Mouse (Mus musculus) hindbrain, embryonic 12.5 days (tissue): ENCODE measurements at regions not wholly inside any gene's neighbourhood (a gene's known extent, or its start where the extent isn't known, plus 50 kb on each side); places are given as distances from the start of the nearest gene placed in this dataset.

ENCODE experiments used
- ATAC-seq: fragments of 200-750 bp; cut with Nextera tagmentation; 2 replicates; pipeline ENCODE4 v1.8.0; 2017; ENCODE audit warnings: moderate TSS enrichment; ENCODE audit not compliant: low FRiP score
- H3K27ac ChIP-seq: fragments of 300-500 bp; sonication (generic); 2 replicates; pipeline ENCODE4 v1.5.1; 2016; ENCODE audit warnings: mild to moderate bottlenecking
- H3K27me3 ChIP-seq: fragments of 300-500 bp; sonication (generic); 2 replicates; pipeline ENCODE4 v1.6.1; 2016; ENCODE audit warnings: mild to moderate bottlenecking
- H3K36me3 ChIP-seq: fragments of 300-500 bp; sonication (generic); 2 replicates; pipeline ENCODE4 v1.6.1; 2016; ENCODE audit warnings: mild to moderate bottlenecking
- H3K4me1 ChIP-seq: fragments of 300-500 bp; sonication (generic); 2 replicates; pipeline ENCODE4 v1.6.1; 2016
- H3K4me2 ChIP-seq: fragments of 300-500 bp; sonication (generic); replicated peaks from 2 replicates; pipeline ENCODE4 v1.6.1; 2016; ENCODE audit warnings: mild to moderate bottlenecking
- H3K4me3 ChIP-seq: fragments of 300-500 bp; sonication (generic); 2 replicates; pipeline ENCODE4 v1.5.1; 2016; ENCODE audit warnings: mild to moderate bottlenecking
- H3K9ac ChIP-seq: fragments of 300-500 bp; sonication (generic); 2 replicates; pipeline ENCODE4 v1.6.1; 2016; ENCODE audit warnings: mild to moderate bottlenecking, moderate library complexity
- H3K9me3 ChIP-seq: fragments of 300-500 bp; sonication (generic); replicated peaks from 2 replicates; pipeline ENCODE4 v1.6.1; 2016; ENCODE audit warnings: mild to moderate bottlenecking
- WGBS: fragments of 180-500 bp; shearing (Covaris S2); methylation state at CpG from one replicate; pipeline ENCODE4 v1.1.7; 2016; 5-methylcytosine and 5-hydroxymethylcytosine counted together

GRCm38 (mm10) chr6:67087837-67088440 is 50.7 kb upstream of the Gadd45a start:
- Histone ChIP-seq H3K4me2 (no peak overlapping the region), H3K4me1 (0 out of 2 replicates have a peak, but pooled peaks cover 2% of the 10 kb centered on the region), H3K27me3 (no peaks in the 10 kb centered on the region), H3K36me3 (no peaks in the 10 kb centered on the region), H3K9me3 (no peaks in the 10 kb centered on the region), H3K27ac (no peak overlapping the region), H3K9ac (no peak overlapping the region), H3K4me3 (no peak overlapping the region)
- ATAC-seq, result no peak
- 74% methylated on average over 5 of the region's 5 CpGs for WGBS

- Histone ChIP-seq H3K4me3 (no peak overlapping the region), H3K9me3 (no peaks in the 10 kb centered on the region), H3K9ac (no peak overlapping the region), H3K36me3 (no peaks in the 10 kb centered on the region), H3K4me1 (0 out of 2 replicates have a peak, but pooled peaks cover 2% of the 10 kb centered on the region), H3K27me3 (no peaks in the 10 kb centered on the region), H3K4me2 (no peak overlapping the region), H3K27ac (no peak overlapping the region)
- WGBS, result 51% methylated on average over 3 of the region's 3 CpGs
- no peak for ATAC-seq
Observed at GRCm38 (mm10) chr6:67087393-67087792, 50.1 kb upstream of the Gadd45a start.
